Mouse (Mus musculus) heart, adult 2 months (tissue): ENCODE results near the gene Doc2g.
"Not testable (repeated sequence)": the region's sequence is repeated elsewhere in the genome, so short reads cannot be mapped to it uniquely, and the experiment has no call there.

Experiments
- CTCF ChIP-seq: fragments of 200-600 bp; IDR thresholded peaks from 2 replicates; pipeline ENCODE4 v1.8.1; 2022; ENCODE audit warnings: antibody characterized with exemption, mild to moderate bottlenecking, moderate library complexity
- POLR2A ChIP-seq: fragments of 200-500 bp; IDR thresholded peaks from 2 replicates; pipeline ENCODE4 v1.6.1; 2011; ENCODE audit warnings: mild to moderate bottlenecking, low read depth, low read length, control low read depth; ENCODE audit not compliant: insufficient read depth

DNA sequence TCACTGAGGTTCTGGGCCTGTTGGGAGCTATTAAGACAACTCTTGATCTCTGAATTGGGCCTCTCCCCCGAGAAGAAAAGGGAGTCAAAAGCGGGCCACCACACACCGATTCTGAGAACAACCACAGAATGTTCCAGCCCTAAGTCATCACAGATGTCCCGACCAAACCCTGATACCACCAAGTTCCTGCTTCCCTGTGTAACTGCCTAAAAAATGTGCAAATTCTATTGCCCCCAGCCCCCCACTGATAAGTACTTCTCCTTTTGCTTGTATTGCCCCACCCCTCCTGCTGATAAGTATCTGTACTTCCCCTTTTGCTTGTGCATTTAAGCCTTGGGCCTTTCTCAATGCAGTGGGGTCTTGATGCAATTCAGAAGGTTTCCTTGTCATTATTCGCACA, 41.0 kb downstream of the Doc2g start:
- not testable (repeated sequence) for TF ChIP-seq POLR2A, CTCF
